Mouse (Mus musculus) layer of hippocampus, postnatal 25 days (tissue): ENCODE results near the gene Adgrl2. TPM values are rescaled to one million over a fixed set of nuclear protein-coding genes. Genes with fewer than 3 reads are reported as not detected.

Experiments
- DNase-seq, 2 experiments: peaks; one replicate each; pipeline ENCODE4 v3.0.0; 2022; ENCODE audit warnings: mixed read lengths in 2 of 2, low spot score in 1 of 2; ENCODE audit errors: extremely low spot score in 1 of 2
- total RNA-seq, 2 experiments: library from RNA; stranded (reverse); gene quantifications; 2 replicates each; pipeline ENCODE4 v1.2.3; 2021

Gene Adgrl2
- total RNA-seq, 2 experiments from 2014 or later: 60.1 to 70.2 TPM

GRCm38 (mm10) chr3:148835136-148835535 is 155.2 kb downstream of the Adgrl2 start:
- no peak for DNase-seq

GRCm38 (mm10) chr3:148833070-148833769 is 157.1 kb downstream of the Adgrl2 start:
- no peak for DNase-seq

GRCm38 (mm10) chr3:148832001-148832400 is 158.4 kb downstream of the Adgrl2 start:
- no peak for DNase-seq

GRCm38 (mm10) chr3:148828519-148828918 is 161.8 kb downstream of the Adgrl2 start:
- no peak for DNase-seq

- DNase-seq: no peak
Measured at GRCm38 (mm10) chr3:148823551-148823950, 166.8 kb downstream of the Adgrl2 start.

GRCm38 (mm10) chr3:148821632-148822031 is 168.7 kb downstream of the Adgrl2 start:
- DNase-seq: no peak

- no peak for DNase-seq
Measured at GRCm38 (mm10) chr3:148819323-148820046, 170.9 kb downstream of the Adgrl2 start.

- no peak for DNase-seq
Measured at GRCm38 (mm10) chr3:148818414-148819105, 171.8 kb downstream of the Adgrl2 start.

GRCm38 (mm10) chr3:148817491-148817890 is 172.9 kb downstream of the Adgrl2 start:
- DNase-seq: no peak

- DNase-seq: no peak
Measured at GRCm38 (mm10) chr3:148813121-148813520, 177.2 kb downstream of the Adgrl2 start.

GRCm38 (mm10) chr3:148812059-148812458 is 178.3 kb downstream of the Adgrl2 start:
- DNase-seq: no peak

GRCm38 (mm10) chr3:148806977-148807376 is 183.4 kb downstream of the Adgrl2 start:
- DNase-seq: no peak

GRCm38 (mm10) chr3:148793286-148793913 is 197.0 kb downstream of the Adgrl2 start:
- no peak for DNase-seq

- DNase-seq: no peak
Measured at GRCm38 (mm10) chr3:148770310-148770709, 220.0 kb downstream of the Adgrl2 start.
